Mouse (Mus musculus) urinary bladder, adult 2 months (tissue): ENCODE data around the gene Rnaseh2c. TPM values are rescaled to one million over a fixed set of nuclear protein-coding genes. Genes with fewer than 3 reads are reported as not detected.

Experiments
- DNase-seq: peaks from one replicate; pipeline ENCODE4 v3.0.0; 2022; ENCODE audit warnings: low spot score
- polyA plus RNA-seq: library from polyadenylated mRNA; depleted of rRNA; stranded (reverse); fragments of >200 nt; gene quantifications from 2 replicates; pipeline ENCODE4 v1.2.3, GENCODE M21; 2012

Gene Rnaseh2c
- polyA plus RNA-seq, 1 experiment: 41.2 TPM

DNA sequence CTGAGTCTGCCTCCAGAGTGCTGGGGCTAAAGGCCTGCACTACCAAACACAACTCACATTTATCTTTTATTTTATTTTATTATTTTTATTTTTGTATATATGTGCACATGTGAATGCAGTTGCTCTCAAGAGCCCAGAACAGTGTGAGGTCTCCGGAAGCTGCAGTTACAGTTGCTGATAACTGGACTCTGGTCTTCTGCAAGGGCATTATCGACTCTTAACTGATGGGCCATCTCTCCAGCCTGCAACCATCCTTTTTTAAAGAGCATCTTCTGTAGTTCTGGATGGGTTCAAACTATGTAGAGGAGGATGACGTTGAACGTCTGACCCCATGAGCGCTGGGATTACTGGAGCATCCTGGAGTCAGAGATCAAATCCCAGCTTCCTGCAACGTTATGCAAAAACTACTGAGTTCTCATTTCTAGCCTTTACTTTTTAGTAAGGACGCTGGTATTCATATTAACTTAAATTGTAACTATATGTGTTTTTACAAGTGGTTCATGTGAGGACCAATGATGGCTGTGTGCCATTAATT lies 34.4 kb downstream of the Rnaseh2c start:
- DNase-seq: no peak

DNA sequence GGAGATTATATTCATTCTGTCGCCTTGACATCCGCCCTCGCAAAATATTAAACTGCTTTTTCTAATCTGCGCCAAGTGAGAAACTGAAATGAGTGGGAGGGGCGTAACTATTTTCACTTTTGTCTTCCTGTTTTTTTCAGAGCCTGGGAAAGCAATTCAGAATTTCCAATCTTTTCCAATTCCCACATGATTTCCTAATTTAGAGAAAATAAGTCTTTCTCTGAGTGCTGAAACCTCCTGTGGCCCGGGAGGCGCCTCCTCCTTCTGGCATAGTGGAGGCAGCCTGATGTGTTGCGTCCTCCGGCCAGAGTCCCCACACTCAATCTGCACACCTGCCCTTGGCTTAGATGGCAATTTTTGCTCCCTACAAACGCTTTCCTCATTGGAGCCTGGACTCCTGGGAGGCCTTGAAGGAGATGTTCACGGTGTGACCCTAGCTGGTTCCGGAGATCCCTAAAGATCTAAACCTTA lies 34.9 kb downstream of the Rnaseh2c start:
- no peak for DNase-seq

DNA sequence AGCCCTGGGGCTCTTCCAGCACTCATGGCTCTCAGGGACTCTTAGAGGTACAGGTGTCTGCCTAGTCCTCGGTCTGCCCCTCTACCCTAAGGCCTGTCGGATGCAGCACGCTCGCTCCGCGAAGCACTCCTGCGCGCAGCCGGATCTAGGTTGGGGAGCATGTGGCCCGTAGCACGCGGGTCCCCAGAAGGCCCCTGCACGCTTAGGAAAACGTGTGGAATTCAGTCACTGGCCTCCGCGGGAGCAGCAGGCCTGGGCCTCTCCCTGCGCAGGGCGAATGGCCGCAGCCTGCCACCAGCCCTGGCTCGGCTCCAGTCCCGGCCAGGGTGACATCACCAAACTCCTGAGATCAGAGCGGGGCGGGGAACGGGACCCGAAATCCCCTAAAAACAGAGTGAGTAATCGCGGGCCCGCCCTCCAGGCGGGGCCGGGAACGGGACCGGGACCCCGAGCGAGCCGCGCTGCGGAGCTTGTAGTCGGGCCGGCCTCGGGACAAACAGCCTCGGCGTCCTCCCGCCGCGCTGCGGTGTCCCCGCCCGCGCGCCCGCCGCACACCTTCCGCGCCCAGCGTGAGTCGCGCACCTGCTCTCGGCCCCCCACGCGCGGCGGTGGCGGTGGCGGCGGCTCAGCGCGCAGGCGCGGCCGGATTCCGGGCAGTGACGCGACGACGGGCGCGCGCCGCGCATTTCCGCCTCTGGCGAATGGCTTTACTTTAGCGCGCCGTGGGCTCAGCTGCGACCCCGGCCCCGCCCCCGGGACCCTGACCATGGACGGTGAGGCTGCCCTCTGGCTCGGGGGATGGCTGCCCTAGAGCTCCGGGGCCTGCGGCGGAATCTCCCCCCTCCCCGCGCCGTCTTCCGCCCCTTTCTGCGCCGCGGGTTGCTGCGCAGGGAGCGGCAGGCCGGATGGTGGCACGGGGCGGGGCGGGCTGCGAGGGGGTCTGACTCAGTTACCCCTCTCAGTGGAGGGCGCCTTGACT lies 35.7 kb downstream of the Rnaseh2c start, which contains the start of gene Rela:
Gene Rela (plus strand): TSS at position 415 of the 979 bp plus-strand sequence.
- DNase-seq: peak; percentile 94

DNA sequence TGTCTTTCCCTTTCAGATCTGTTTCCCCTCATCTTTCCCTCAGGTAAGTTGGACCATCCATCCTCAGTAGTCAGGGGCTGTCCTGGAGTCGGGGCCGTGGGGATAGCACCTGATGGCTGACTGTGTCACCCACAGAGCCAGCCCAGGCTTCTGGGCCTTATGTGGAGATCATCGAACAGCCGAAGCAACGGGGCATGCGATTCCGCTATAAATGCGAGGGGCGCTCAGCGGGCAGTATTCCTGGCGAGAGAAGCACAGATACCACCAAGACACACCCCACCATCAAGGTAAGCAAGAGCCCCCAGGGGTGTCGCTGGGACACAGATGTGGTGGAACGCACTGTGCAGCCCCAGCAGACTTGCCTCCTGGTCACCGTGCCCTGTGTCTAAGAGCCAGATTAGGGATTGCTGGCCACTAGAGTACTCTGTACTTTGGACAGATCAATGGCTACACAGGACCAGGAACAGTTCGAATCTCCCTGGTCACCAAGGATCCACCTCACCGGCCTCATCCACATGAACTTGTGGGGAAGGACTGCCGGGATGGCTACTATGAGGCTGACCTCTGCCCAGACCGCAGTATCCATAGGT lies 36.8 kb downstream of the Rnaseh2c start:
- DNase-seq: no peak

- no peak for DNase-seq
Measured at GRCm38 (mm10) chr19:5640339-5640738, 38.7 kb downstream of the Rnaseh2c start.

GRCm38 (mm10) chr19:5641021-5641420 lies 39.3 kb downstream of the Rnaseh2c start:
- DNase-seq: no peak

GRCm38 (mm10) chr19:5641641-5642040 lies 40.0 kb downstream of the Rnaseh2c start:
- no peak for DNase-seq

DNA sequence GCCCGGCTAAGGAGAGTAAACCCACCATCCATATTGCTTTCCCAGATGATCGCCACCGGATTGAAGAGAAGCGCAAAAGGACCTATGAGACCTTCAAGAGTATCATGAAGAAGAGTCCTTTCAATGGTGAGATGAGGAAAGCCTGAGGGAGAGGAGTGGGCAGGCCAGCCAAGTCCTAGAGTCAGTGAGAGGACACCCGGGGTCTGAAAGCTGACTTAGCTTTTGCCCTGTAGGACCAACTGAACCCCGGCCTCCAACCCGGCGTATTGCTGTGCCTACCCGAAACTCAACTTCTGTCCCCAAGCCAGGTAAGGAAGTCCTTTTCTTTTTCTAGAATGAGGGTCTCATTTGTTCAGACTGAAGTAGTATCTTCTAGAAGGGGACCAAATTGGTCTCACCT lies 43.6 kb downstream of the Rnaseh2c start:
- DNase-seq: no peak

DNA sequence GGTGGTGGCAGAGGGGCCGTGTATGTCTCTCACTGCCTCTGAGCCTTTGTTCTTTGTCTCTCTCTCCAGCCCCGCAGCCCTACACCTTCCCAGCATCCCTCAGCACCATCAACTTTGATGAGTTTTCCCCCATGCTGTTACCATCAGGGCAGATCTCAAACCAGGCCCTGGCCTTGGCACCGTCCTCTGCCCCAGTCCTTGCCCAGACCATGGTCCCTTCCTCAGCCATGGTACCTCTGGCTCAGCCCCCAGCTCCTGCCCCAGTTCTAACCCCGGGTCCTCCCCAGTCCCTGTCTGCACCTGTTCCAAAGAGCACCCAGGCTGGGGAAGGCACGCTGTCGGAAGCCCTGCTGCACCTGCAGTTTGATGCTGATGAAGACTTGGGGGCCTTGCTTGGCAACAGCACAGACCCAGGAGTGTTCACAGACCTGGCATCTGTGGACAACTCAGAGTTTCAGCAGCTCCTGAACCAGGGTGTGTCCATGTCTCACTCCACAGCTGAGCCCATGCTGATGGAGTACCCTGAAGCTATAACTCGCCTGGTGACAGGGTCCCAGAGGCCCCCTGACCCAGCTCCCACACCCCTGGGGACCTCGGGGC lies 45.2 kb downstream of the Rnaseh2c start:
- no peak for DNase-seq

DNA sequence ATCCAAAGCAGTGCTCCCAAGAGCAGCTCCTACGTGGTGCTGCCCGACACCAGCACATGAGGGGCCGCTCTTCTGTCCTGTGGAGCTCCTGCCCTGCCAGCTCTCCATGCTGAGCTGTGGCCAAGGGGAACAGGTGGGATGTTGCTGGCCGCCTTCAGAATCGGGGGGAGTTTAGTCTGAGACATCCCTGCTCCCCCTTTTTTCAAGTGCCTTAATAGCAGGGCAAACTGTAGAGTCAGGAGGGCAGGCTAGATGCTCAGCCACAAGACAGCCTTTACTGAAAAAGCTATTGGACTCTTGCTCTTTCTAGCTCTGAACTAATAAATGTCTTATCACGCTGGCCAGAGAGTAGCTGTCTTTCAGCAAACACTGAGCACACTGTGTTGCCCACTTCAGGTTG lies 46.1 kb downstream of the Rnaseh2c start:
- DNase-seq: no peak

DNA sequence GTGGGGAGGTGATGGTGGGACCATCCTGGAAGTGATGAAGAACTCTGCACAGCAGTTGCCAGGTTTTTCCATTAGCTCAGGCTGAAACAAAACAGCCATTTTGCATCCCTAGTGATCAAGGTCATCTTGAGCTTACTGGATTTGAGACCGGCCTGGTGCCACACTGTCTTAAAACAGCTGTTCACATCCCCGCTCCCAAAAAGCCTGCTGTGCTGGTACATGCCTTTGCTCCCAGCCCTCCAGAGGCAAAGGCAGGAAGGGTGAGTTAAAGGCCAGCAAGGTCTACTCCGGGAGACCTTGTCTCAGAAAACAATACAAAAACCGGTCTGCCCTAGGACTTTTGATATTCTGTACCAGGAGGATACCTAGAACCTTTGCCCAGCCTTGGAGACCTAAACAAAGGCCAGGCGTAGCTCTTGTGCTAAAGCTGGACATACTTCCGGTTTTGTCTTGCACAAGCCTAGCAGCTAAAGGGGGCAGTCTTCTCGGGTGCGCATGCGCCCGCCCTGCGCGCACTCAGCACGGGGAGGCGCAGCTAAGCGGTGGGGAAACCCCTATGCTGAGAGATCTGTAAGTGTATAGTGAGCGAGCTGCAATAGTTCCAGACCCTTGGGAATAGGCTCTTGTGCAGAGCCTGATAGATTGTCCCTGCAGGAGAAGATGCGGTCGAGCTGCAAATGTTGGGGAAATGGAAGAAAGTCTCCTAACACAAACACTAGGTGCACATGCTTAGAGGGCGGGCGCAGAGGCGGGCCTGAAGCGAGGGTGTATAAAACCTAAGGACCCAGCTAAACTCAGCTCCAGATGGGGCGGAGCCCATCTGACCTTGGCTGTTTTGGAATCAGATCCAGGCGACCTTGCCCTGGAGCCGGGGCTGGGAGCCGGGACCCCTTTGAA lies 47.0 kb downstream of the Rnaseh2c start:
- DNase-seq: peak; percentile 65

GRCm38 (mm10) chr19:5649298-5649741 lies 47.6 kb downstream of the Rnaseh2c start:
- DNase-seq: peak; percentile 22

DNA sequence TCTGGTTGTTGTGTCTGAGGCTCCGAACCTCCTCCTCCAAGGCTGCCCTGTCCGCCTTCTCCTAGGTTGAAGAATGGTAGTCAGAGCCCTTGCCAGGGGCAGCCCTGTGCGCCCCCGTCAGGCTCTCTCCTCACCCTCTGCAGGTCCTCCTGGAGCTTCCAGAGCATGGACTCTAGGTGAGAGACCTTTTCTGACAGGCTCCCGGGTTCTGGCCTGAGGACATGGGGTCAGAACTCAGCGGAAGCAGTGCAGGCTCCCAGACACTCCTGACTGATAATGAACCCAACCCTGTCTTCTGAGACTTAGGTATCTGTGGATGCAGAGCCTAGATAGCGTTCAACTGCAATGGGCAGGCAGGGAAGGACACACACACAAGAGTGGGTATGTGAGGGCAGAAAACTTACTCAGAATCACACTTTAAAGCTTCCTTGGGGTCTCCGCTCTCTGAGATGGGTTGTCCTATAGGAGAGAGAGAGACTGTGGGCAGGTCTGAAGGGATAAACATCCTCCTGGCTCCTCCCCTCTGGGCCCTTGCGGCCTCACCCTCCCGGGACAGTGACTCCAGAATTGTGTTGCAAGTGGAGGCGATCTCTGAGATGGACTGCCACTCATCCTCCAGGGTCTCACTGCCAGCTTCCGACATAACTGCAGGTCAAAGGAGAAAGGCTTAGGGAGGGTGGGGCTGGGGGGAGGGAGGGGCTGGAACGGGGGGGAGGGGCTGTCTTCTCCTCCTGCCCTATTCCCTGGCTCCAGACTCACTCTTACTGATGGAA lies 50.0 kb downstream of the Rnaseh2c start:
- DNase-seq: no peak

DNA sequence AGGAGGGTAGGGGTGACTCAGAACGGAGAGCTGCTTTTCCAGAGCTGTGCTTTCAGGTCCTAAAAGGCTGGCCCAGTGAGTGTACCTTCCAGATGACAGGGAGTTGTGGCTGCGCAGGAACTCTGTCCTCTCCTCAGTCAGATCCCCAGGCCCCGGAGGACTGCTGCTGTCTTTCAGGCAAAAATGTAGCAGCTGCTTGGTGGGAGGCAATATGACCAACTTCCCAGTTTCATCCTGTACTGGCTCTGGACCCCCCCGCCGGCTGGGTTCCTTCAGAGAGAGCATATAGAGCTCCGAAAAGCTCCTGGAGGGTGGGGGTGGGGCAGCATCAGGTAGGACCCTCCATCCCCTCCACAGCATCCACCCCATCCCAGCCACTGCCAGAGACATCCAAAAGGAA lies 50.9 kb downstream of the Rnaseh2c start:
- no peak for DNase-seq

DNA sequence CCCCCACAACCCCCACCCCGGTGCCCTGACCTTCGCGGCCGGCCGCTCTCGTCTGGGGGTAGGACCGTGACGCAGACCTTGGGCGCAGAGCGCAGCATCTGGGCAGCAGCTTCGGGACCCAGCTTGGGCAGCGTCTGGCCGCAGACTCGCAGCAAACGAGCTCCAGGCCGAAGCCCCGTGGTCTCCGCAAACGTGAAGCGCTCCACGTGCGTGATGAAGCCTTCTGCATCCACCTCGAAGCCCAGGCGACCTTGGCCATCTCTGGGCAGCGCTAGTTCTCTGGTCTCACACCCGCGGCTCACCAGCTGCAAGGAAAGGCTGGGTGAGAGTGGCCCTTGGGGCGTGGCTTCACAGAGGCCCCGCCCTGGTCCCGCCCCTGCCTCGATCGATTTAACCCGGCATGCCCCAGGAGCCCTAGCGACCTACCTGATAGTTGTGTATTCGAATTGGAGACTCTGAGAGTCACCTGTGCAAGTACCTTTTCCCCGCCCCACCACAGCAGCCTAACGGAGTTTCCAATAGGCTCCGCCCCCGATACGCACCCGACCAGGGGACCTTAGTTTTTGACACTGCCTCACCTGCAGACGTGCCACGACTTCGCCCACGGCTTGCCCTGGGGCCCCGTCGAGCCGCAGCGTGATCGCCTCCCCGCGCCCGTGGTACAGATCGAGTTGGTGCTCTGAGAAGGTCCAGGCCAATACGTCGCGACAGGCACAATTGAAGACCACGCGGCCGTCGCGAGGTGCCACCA lies 52.5 kb downstream of the Rnaseh2c start:
- no peak for DNase-seq

- DNase-seq: no peak
Measured at GRCm38 (mm10) chr19:5654720-5655298, 53.1 kb downstream of the Rnaseh2c start.
